In the genomic region with DNA sequence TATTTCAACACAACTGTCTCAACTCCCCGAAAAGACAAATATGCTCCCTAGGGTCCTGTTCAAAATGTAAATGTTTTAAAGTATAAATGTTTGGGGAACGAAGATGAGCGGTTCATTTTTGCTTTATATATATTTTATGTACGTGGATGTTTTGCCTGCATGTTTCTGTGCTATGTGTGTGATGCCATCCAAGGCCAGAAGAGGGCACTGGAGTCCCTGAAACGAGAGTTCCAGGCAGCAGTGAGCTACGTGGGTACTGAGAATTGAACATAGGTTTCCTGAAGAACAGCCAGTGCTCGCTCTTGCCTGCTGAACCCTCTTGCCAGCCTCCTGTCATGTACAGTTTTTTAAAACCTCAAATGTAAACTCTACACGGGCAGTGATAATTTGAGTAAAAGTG, we compare ENCODE assay signal across 15 mouse cellular contexts.
DNase-seq lines count a peak whose midpoint lies in the region; ATAC-seq and TF ChIP-seq lines count a peak whose summit lies in the region.
"Had no signal": no experiment of that assay in that cellular context is flagged by ENCODE, and none has a peak within 500 bp of the region (broad histone marks: within the 10 kb centered on the region; RNA-seq: fewer than 3 reads in every experiment).

No protein-coding gene starts in this region.

- no peaks in the 10 kb centered on the region for H3K36me3 ChIP-seq in E14TG2a.4 (ENCODE audit: insufficient read depth, low read length)
- no peaks in the 10 kb centered on the region for H3K36me3 ChIP-seq in liver, embryonic 14.5 days (replicated peaks; ENCODE audit: control insufficient read depth, insufficient read depth, low read depth)

- H3K4me2 ChIP-seq in liver, embryonic 14.5 days (ENCODE audit: low read depth) = no peak overlapping the region
- H3K4me2 ChIP-seq: forebrain, embryonic 13.5 days; heart, embryonic 11.5 days; intestine, embryonic 15.5 days; neural tube, embryonic 12.5 days had no signal

- ATAC-seq in liver, embryonic 14.5 days (ENCODE audit: insufficient read depth) = no peak
- ATAC-seq: forebrain, embryonic 13.5 days; intestine, embryonic 15.5 days had no signal

- H3K4me1 ChIP-seq in E14TG2a.4 (replicated peaks; ENCODE audit: low read depth, low read length) = peaks cover 8% of the 10 kb centered on the region; the same call in 1 of the 2 replicates
- no peaks in the 10 kb centered on the region for H3K4me1 ChIP-seq in liver, embryonic 14.5 days (replicated peaks; ENCODE audit: control insufficient read depth in 2 of 2, insufficient read depth in 2 of 2, low read length in 1 of 2)
- H3K4me1 ChIP-seq: forebrain, embryonic 13.5 days; intestine, embryonic 15.5 days; neural tube, embryonic 12.5 days had no signal

- no peak overlapping the region for H3K4me3 ChIP-seq in layer of hippocampus, adult 2 months
- peak overlapping the region; percentile 50 for H3K4me3 ChIP-seq in E14TG2a.4 (replicated peaks; ENCODE audit: low read length)
- H3K4me3 ChIP-seq in liver, embryonic 14.5 days (ENCODE audit: insufficient read depth in 1 of 2, low read depth in 2 of 2, low read length in 2 of 2) = no peak overlapping the region
- H3K4me3 ChIP-seq: forebrain, embryonic 13.5 days; intestine, embryonic 15.5 days; neural tube, embryonic 12.5 days had no signal

- H3K27ac ChIP-seq in layer of hippocampus, adult 2 months = no peak overlapping the region
- H3K27ac ChIP-seq in liver, embryonic 14.5 days = no peak overlapping the region
- H3K27ac ChIP-seq: forebrain, embryonic 13.5 days; intestine, embryonic 15.5 days; macrophage; neural tube, embryonic 12.5 days had no signal

- 68% methylated on average over 8 of the region's 8 CpGs for WGBS in liver, embryonic 14.5 days (ENCODE audit: insufficient replicate concordance)

- no peaks in the 10 kb centered on the region for H3K27me3 ChIP-seq in E14TG2a.4 (ENCODE audit: insufficient read depth, low read length)
- H3K27me3 ChIP-seq in liver, embryonic 14.5 days (ENCODE audit: control insufficient read depth, insufficient read depth, low read length) = no peaks in the 10 kb centered on the region
- H3K27me3 ChIP-seq: forebrain, embryonic 13.5 days; intestine, embryonic 15.5 days; neural tube, embryonic 12.5 days had no signal

- TF ChIP-seq CTCF in layer of hippocampus, adult 2 months (conservative IDR thresholded peaks at IDR 0.05) = peak; percentile 65
- TF ChIP-seq CTCF in E14TG2a.4 (conservative IDR thresholded peaks at IDR 0.05; ENCODE audit: low read length) = peak; percentile 69
- peak; percentile 65 for TF ChIP-seq CTCF in liver, embryonic 14.5 days (IDR thresholded peaks at IDR 0.05; ENCODE audit: low read depth)

- no peak for TF ChIP-seq EP300 in liver, embryonic 14.5 days (IDR thresholded peaks at IDR 0.05; ENCODE audit: low read depth)

- no peak for DNase-seq in layer of hippocampus, adult 2 months (ENCODE audit: low spot score in 2 of 2)
- no peak for DNase-seq in layer of hippocampus, adult 9-10 months (ENCODE audit: low spot score)
- DNase-seq in NIH3T3 (ENCODE audit: low read depth) = peak; percentile 28
- no peak for DNase-seq in liver, embryonic 14.5 days (ENCODE audit: low read depth in 3 of 3, low spot score in 3 of 3)
- DNase-seq in spleen, postnatal 36 days (ENCODE audit: low spot score in 2 of 2) = no peak
- no peak for DNase-seq in right cerebral cortex, postnatal 4 days
- DNase-seq in urinary bladder, postnatal 4 days (ENCODE audit: low spot score in 2 of 2) = no peak
- DNase-seq: adrenal gland, adult 8-10 months; right cerebral cortex, postnatal 25 days had no signal

- H3K9me3 ChIP-seq in E14TG2a.4 (ENCODE audit: low read length) = no peaks in the 10 kb centered on the region
- H3K9me3 ChIP-seq in liver, embryonic 14.5 days (ENCODE audit: control insufficient read depth, low read length) = no peaks in the 10 kb centered on the region
- H3K9me3 ChIP-seq: forebrain, embryonic 13.5 days; intestine, embryonic 15.5 days; neural tube, embryonic 12.5 days had no signal

- no peak overlapping the region for H3K9ac ChIP-seq in liver, embryonic 14.5 days (replicated peaks)
- H3K9ac ChIP-seq: forebrain, embryonic 13.5 days; intestine, embryonic 15.5 days; neural tube, embryonic 12.5 days had no signal
